Mouse (Mus musculus) layer of hippocampus, postnatal 25 days (tissue): ENCODE results near the gene Gpr55. TPM values are rescaled to one million over a fixed set of nuclear protein-coding genes. Genes with fewer than 3 reads are reported as not detected.
A peak's percentile ranks its signal among the peaks of the same experiment; 100 is the strongest.

ENCODE experiments used
- DNase-seq, 2 experiments: peaks; one replicate each; pipeline ENCODE4 v3.0.0; 2022; ENCODE audit warnings: mixed read lengths in 2 of 2, low spot score in 1 of 2; ENCODE audit errors: extremely low spot score in 1 of 2
- total RNA-seq, 2 experiments: library from RNA; stranded (reverse); gene quantifications; 2 replicates each; pipeline ENCODE4 v1.2.3; 2021

The Gpr55 gene
- total RNA-seq, 2 experiments from 2014 or later = 0.12 TPM; not detected in 1

GRCm38 (mm10) chr1:85894231-85894747, 66.5 kb downstream of the Gpr55 start, which contains the start of gene Itm2c:
Itm2c (plus strand) TSS chr1:85894281.
- peak; percentile 82 to 85 for DNase-seq

Other genes with a start within 250 kb of the Gpr55 start
- gene A630001G21Rik, start 182.4 kb downstream of the Gpr55 start, total RNA-seq = under 1 TPM; 0.44 to 0.75 TPM
- 100 to 1,000 TPM; 149 to 151 TPM for gene Cab39, start 167.6 kb downstream of the Gpr55 start, total RNA-seq
- gene Itm2c, start 66.7 kb downstream of the Gpr55 start, total RNA-seq = 100 to 1,000 TPM; 728 to 849 TPM
- 1 to 10 TPM; 3.5 to 4.0 TPM for gene 4933407L21Rik, start 32.5 kb downstream of the Gpr55 start, total RNA-seq
- gene Spata3, start 55.8 kb upstream of the Gpr55 start, total RNA-seq = 1 to 10 TPM; 1.0 to 1.2 TPM
- gene 2810459M11Rik, start 84.9 kb upstream of the Gpr55 start, total RNA-seq = 10 to 100 TPM; 10.2 to 14.4 TPM
- 100 to 1,000 TPM in 1 of 2 experiments, 10 to 100 TPM in 1; 97.9 to 109 TPM for gene Psmd1, start 103.4 kb upstream of the Gpr55 start, total RNA-seq
- gene Htr2b, start 151.0 kb upstream of the Gpr55 start, total RNA-seq = not detected
- 1 to 10 TPM; 2.1 to 4.1 TPM for gene Gm21972, start 172.6 kb upstream of the Gpr55 start, total RNA-seq
- gene Armc9, start 193.8 kb upstream of the Gpr55 start, total RNA-seq = 10 to 100 TPM; 36.6 to 39.5 TPM